Mouse (Mus musculus): Measurements from ENCODE around the gene Rtp2. TPM values are rescaled to one million over a fixed set of nuclear protein-coding genes. Genes with fewer than 3 reads are reported as not detected.
A peak's percentile ranks its signal among the peaks of the same experiment; 100 is the strongest.

The Rtp2 gene
- polyA plus RNA-seq, 1 experiment from 2014 or later = 0.29 TPM

DNA sequence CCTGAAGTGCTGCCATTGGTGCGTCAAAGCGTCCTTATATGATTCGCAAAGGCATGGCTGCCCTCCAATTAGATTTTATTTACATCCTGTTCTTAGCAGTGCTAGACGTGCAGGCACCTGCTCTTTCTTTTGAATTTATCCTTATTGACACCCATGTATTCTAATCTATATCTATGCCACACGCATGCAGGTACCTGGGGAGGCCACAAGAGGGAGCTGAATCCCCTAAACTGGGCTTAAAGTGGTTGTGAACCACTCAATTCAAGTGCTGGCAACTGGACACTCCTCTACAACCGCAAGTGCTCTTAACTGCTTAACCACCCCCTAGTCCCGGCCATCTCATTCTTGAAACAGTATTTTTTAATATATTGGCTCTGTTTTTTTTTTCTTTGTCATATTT, 35.1 kb upstream of the Rtp2 start:
- ATAC-seq (ENCODE audit: low FRiP score) = no peak
- H3K36me3 ChIP-seq (replicated peaks) = no peaks in the 10 kb centered on the region

DNA sequence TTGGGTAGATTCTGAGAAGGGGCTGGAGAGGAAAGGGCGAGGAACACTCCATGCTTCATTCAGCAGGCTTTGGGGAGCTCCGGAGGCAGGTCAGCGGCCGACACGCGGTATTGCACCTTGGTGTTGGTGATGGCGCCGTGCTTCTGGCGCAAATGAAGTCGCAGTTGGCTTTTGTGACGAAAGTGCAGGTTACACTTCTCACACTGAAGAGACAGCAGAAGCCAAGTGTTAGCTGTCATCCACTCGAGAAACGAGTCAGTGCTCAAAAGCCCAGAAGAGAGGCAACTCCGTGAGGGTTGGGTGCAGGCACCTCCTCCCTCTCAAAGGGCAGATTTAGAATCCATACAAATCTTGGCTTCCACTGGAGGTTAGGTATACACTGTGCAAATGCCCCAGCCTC, 33.9 kb upstream of the Rtp2 start:
- Histone ChIP-seq H3K4me2 (no peak overlapping the region), H3K4me3 (replicated peaks) (no peak overlapping the region), H3K27me3 (no peaks in the 10 kb centered on the region), H3K4me1 (peaks cover 14% of the 10 kb centered on the region), H3K9ac (no peak overlapping the region), H3K9me3 (no peaks in the 10 kb centered on the region), H3K27ac (no peak overlapping the region), H3K36me3 (replicated peaks) (no peaks in the 10 kb centered on the region)
- ATAC-seq (ENCODE audit: low FRiP score) = no peak
- WGBS = 93% methylated on average over 14 of the region's 14 CpGs

More for the DNA sequence above, 35.1 kb upstream of the Rtp2 start:
- Histone ChIP-seq H3K4me2 (no peak overlapping the region), H3K9ac (no peak overlapping the region), H3K9me3 (no peaks in the 10 kb centered on the region), H3K27ac (no peak overlapping the region), H3K27me3 (no peaks in the 10 kb centered on the region), H3K4me1 (peaks cover 14% of the 10 kb centered on the region), H3K4me3 (replicated peaks) (no peak overlapping the region)
- WGBS = 83% methylated on average over 7 of the region's 7 CpGs

DNA sequence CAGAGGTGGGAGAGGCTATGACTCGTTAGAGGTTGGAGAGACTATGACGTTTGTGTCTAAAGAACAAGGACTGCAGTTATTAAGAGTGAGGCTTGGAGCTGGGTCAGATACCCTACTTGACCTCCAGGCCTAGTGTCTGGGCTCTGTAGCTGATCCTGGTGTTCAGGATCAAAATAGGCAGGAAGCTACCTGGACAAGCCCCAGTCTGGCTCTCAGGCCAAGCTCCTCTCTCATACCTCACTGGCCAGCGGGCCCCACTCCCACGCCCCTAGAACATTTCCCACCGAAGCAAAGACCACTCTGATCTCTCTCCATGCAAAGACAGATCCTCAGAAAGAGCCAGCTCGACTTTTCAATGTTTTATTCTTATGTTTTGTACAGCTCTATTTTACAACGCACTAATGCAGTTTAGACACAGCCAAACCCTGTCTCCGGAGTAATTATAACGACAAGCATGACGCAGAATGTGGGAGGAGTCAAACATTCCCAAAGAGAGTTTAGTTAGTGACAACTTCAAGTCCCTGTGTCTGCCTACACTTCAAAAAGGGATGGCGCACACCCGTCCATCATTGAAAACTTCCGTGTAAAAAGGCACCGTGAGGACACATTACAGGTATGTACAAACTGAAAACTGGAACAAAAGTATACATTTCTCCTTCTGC, 32.6 kb upstream of the Rtp2 start:
- H3K27ac ChIP-seq = no peak overlapping the region
- WGBS = 78% methylated on average over 14 of the region's 14 CpGs
- no peak overlapping the region for H3K4me2 ChIP-seq
- peaks cover 14% of the 10 kb centered on the region for H3K4me1 ChIP-seq
- no peak overlapping the region for H3K4me3 ChIP-seq (replicated peaks)
- H3K9me3 ChIP-seq = no peaks in the 10 kb centered on the region
- H3K36me3 ChIP-seq (replicated peaks) = no peaks in the 10 kb centered on the region
- no peaks in the 10 kb centered on the region for H3K27me3 ChIP-seq
- H3K9ac ChIP-seq = no peak overlapping the region
- no peak for ATAC-seq (ENCODE audit: low FRiP score)

DNA sequence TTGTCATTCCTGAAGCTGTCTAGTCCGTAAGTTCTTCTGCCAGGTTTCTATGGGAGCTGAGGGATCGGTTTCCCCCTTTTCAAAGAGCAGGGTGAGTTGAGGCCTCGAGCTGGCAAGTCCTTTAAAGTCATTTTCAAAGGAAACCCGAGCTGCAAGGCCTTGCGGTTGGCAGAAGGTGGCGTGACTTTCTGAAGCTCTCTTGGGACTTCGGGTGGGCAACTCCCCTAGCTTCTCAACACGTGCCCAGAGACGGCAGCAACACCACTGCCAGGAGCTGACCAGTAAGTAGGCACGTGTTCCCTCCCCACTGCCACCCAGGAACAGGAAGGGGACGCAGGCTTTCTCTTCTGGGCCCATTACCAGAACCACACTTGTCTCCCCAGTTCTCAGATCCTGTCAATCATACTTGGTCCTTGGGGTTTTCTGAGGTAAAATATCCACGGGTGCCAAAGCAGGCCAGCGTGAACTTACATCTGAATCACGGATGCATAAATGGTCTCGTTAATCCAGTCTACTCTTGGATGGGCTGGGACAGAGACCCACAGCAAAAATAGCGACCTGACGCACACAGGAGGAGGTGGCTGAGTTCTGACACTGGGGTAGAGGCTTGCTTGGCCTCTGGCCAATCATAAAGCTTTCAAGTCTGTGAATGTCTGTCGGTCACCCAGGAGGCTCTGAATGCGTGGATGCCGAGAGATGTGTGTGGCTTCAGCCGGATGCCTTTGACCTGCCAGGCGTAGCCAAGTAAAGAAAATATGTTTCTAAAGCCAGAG, 31.9 kb upstream of the Rtp2 start:
- WGBS = 67% methylated on average over 22 of the region's 22 CpGs
- Histone ChIP-seq H3K27me3 (no peaks in the 10 kb centered on the region), H3K4me3 (replicated peaks) (no peak overlapping the region), H3K4me1 (peaks cover 14% of the 10 kb centered on the region), H3K9me3 (no peaks in the 10 kb centered on the region), H3K4me2 (no peak overlapping the region), H3K27ac (no peak overlapping the region), H3K9ac (no peak overlapping the region), H3K36me3 (replicated peaks) (no peaks in the 10 kb centered on the region)
- ATAC-seq (ENCODE audit: low FRiP score) = no peak

DNA sequence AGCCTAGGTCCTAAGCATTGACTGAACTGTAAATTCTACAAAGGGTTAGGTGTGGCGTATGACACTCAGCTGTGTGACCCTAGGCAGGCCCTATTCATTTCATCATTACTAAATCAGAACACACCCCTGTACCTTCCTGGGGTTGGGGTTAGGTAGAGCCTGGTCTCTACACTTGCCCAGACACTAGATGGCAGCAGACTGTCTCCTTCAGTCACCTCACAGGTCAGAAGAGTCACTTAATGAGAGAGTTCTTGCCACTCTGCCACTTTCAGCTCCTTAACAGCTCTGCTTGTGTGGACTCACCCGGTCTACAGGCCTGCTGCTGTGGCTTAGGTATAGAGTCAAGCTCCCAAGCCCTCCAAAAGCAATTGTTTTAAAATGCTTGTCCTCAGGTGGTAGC, 30.2 kb upstream of the Rtp2 start:
- peaks cover 14% of the 10 kb centered on the region for H3K4me1 ChIP-seq
- no peak overlapping the region for H3K27ac ChIP-seq
- WGBS = 92% methylated on average over 2 of the region's 2 CpGs
- no peaks in the 10 kb centered on the region for H3K36me3 ChIP-seq (replicated peaks)
- H3K9ac ChIP-seq = no peak overlapping the region
- H3K27me3 ChIP-seq = no peaks in the 10 kb centered on the region
- ATAC-seq (ENCODE audit: low FRiP score) = no peak
- no peaks in the 10 kb centered on the region for H3K9me3 ChIP-seq
- no peak overlapping the region for H3K4me2 ChIP-seq
- no peak overlapping the region for H3K4me3 ChIP-seq (replicated peaks)

DNA sequence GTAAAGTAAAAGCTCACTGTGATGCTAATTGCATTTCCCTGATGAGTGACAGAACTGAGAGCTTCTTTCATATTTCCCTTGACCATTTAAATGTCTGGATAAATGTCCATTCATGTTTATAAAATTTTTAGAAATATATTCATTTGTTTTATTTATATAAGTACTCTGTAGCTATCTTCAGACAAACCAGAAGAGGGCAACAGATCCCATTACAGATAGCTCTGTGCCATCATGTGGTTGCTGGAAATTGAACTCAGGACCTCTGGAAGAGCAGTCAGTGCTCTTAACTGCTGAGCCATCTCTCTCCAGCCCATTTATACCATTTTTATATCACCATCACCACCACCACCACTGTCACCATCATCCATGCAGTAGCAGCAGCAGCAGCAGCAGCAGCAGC, 26.7 kb upstream of the Rtp2 start:
- Histone ChIP-seq H3K4me2 (no peak overlapping the region), H3K4me3 (replicated peaks) (no peak overlapping the region), H3K9ac (no peak overlapping the region), H3K27ac (no peak overlapping the region), H3K4me1 (peaks cover 4% of the 10 kb centered on the region; the same call in 1 of the 2 replicates), H3K27me3 (no peaks in the 10 kb centered on the region), H3K36me3 (replicated peaks) (no peaks in the 10 kb centered on the region), H3K9me3 (no peaks in the 10 kb centered on the region)
- no peak for ATAC-seq (ENCODE audit: low FRiP score)

DNA sequence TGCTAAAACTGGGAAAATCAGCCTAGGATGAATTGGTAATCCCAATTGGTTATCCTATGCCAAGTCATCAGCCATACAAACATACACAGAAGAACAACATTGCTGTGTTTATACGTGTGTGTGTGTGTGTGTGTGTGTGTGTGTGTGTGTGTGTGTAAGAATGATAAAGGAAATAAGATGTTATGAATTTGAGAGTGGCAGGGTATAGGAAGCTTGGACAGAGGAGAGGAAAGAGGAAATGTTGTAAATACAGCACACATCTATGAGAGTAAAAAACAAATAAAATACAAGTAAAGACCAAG, 21.7 kb upstream of the Rtp2 start:
- no peak overlapping the region for H3K4me3 ChIP-seq (replicated peaks)
- H3K9me3 ChIP-seq = no peaks in the 10 kb centered on the region
- 11% methylated on average over 1 of the region's 1 CpGs for WGBS
- no peak overlapping the region for H3K4me2 ChIP-seq
- no peaks in the 10 kb centered on the region for H3K36me3 ChIP-seq (replicated peaks)
- ATAC-seq (ENCODE audit: low FRiP score) = peak; percentile 53; the same call in 1 of the 2 replicates
- no peak overlapping the region for H3K9ac ChIP-seq
- H3K27ac ChIP-seq = no peak overlapping the region
- H3K4me1 ChIP-seq = no peaks in the 10 kb centered on the region
- no peaks in the 10 kb centered on the region for H3K27me3 ChIP-seq

DNA sequence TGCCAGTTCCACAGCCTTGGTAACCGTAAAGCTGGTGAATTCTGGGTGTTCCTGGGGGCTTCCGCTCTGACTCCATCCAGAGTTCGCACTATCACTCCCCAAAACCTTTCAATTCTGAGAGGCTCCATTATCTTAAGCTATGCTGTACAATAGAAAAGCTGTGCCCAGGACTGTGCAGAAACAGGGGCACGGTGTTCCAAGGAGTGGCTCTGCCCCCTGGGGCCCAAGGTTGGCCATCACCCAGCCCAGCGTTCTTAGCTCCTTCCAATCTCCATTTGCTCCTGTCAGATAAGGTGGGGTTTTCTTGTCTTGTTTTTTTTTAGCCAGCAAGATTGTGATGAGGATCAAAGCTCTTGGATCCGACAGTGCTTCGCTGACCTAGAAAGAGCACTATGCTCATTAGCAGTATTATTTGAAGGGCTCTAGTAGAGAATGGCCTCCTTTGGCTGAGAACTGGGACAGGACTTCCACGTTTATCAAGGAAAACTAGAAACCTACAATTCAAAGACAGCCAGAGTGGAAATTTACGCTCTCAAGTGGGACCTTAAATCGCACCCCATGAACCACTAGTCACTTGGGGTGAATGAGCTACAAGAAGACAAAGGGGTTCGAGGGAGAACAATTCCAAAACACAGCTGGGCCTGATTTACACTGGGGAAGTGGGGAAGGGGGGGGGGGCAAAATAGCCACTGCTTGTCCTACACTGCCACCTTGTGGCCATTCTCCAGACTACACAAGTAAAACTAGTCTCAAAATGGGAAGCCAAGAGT, 21.2 kb upstream of the Rtp2 start:
- Histone ChIP-seq H3K36me3 (replicated peaks) (no peaks in the 10 kb centered on the region), H3K9me3 (no peaks in the 10 kb centered on the region), H3K4me1 (no peaks in the 10 kb centered on the region), H3K9ac (no peak overlapping the region), H3K27me3 (no peaks in the 10 kb centered on the region), H3K4me3 (replicated peaks) (no peak overlapping the region), H3K4me2 (no peak overlapping the region), H3K27ac (no peak overlapping the region)
- 46% methylated on average over 11 of the region's 11 CpGs for WGBS
- peak; percentile 53; the same call in 1 of the 2 replicates for ATAC-seq (ENCODE audit: low FRiP score)

DNA sequence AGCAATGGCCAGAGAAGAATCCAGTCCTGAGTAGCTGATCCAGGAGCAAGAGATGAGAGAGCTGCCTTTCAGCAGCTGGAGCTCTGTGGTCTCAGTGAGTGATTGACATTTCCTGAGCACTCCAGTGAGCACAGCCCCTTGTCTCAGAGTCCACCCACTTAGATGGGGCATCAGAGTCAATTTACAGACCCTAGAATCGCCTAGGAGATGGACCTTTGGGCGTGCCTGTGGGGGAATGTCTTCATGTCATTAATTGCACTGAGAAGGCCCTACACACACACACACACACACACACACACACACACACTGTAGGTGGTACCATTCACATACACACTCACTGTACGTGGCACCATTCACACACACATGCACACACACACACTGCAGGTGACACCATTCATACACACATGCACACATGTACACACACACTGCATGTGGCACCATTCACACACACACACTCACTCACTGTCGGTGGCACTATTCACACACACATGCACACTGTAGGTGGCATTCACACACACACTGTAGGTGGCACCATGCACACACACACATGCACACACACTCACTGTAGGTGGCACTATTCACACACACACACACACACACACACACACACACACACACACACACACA, 20.0 kb upstream of the Rtp2 start:
- H3K9ac ChIP-seq = no peak overlapping the region
- no peak overlapping the region for H3K4me2 ChIP-seq
- H3K4me3 ChIP-seq (replicated peaks) = no peak overlapping the region
- H3K9me3 ChIP-seq = no peaks in the 10 kb centered on the region
- H3K36me3 ChIP-seq (replicated peaks) = no peaks in the 10 kb centered on the region
- no peaks in the 10 kb centered on the region for H3K27me3 ChIP-seq
- ATAC-seq (ENCODE audit: low FRiP score) = 0 out of 2 replicates have a peak, but pooled peaks have one; percentile 27
- H3K27ac ChIP-seq = no peak overlapping the region
- no peaks in the 10 kb centered on the region for H3K4me1 ChIP-seq
- 82% methylated on average over 4 of the region's 4 CpGs for WGBS

DNA sequence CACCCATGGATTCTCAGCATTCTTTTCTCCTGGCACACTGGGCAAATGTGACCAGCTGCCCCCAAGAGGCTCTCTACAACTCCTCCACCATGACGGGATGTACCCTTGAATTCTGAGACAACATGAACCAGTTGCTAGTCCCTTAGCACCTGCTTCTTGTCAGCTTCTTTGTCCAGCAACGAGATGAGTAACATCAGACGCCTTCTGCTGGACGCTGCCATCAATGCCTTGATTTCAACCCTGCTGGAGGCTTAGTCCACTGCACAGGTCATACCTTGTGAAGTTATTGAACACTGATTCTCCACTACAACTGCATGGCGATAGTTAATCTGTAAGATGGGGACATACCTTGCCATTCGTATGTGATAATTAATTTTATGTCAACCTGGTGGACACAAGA, 15.5 kb upstream of the Rtp2 start:
- no peak overlapping the region for H3K4me3 ChIP-seq (replicated peaks)
- H3K27me3 ChIP-seq = no peaks in the 10 kb centered on the region
- H3K9ac ChIP-seq = no peak overlapping the region
- no peak overlapping the region for H3K27ac ChIP-seq
- H3K36me3 ChIP-seq (replicated peaks) = no peaks in the 10 kb centered on the region
- H3K4me1 ChIP-seq = no peaks in the 10 kb centered on the region
- 93% methylated on average over 6 of the region's 6 CpGs for WGBS
- ATAC-seq (ENCODE audit: low FRiP score) = no peak
- H3K4me2 ChIP-seq = no peak overlapping the region
- no peaks in the 10 kb centered on the region for H3K9me3 ChIP-seq

DNA sequence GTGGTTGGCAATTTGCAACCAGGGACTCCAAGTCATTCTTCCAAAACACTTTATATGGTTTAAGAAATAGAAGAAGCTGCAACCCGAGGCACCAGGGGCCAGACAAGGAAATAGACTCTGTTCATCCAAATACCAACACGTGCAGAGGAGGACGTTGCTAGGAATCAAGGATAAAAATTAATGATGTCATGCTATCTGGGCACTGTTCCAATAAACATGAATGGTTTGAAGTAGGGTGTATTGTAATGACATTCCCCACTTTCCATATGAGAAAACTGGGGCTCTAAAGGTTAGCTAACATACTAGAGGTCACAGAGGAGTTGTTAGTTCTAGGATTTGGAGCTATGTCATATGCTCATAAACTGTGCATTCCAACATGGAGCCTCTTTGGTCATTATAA, 12.6 kb upstream of the Rtp2 start:
- Histone ChIP-seq H3K9ac (no peak overlapping the region), H3K4me3 (replicated peaks) (no peak overlapping the region), H3K4me2 (no peak overlapping the region), H3K4me1 (no peaks in the 10 kb centered on the region), H3K9me3 (no peaks in the 10 kb centered on the region), H3K27me3 (no peaks in the 10 kb centered on the region), H3K27ac (no peak overlapping the region), H3K36me3 (replicated peaks) (no peaks in the 10 kb centered on the region)
- no peak for ATAC-seq (ENCODE audit: low FRiP score)
- WGBS = 60% methylated on average over 3 of the region's 3 CpGs

DNA sequence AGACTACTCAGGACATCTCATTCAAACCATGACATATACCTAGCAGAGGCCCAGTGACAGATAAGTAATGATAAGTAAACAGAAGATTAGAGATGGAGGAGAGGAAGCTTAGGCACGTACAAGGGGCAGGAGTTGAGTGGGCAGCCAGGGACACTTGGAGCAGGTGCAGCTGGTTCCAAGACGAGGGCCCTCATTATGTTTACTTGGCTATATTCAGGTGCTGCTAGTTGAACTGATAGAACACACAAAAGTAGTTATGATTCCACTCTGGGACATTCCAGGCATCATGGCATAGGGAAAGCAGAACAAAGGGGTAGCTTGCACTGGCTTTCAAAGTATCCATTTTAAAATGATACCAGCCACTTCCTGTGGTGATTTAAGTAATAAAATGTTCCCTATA, 2.2 kb upstream of the Rtp2 start:
- Histone ChIP-seq H3K27ac (no peak overlapping the region), H3K36me3 (replicated peaks) (no peaks in the 10 kb centered on the region), H3K4me2 (no peak overlapping the region), H3K4me1 (no peaks in the 10 kb centered on the region), H3K27me3 (no peaks in the 10 kb centered on the region), H3K9ac (no peak overlapping the region), H3K9me3 (no peaks in the 10 kb centered on the region), H3K4me3 (replicated peaks) (no peak overlapping the region)
- no peak for ATAC-seq (ENCODE audit: low FRiP score)
- 86% methylated on average over 2 of the region's 2 CpGs for WGBS

All from forebrain, embryonic 12.5 days (tissue).